19 mouse cellular contexts compared by ENCODE assay signal in genomic region chr10:63156351-63156750, GRCm38 (mm10). TPM values are rescaled to one million over a fixed set of nuclear protein-coding genes. Genes with fewer than 3 reads are reported as not detected.
DNase-seq lines count a peak whose midpoint lies in the region; ATAC-seq and TF ChIP-seq lines count a peak whose summit lies in the region.
"Had no signal": no experiment of that assay in that cellular context is flagged by ENCODE, and none has a peak within 500 bp of the region (broad histone marks: within the 10 kb centered on the region; RNA-seq: fewer than 3 reads in every experiment).

No protein-coding gene starts in this region.

- peaks cover 12% of the 10 kb centered on the region for H3K4me1 ChIP-seq in heart, adult 2 months (ENCODE audit: control insufficient read depth, insufficient read depth, low read length)
- peaks cover 21% of the 10 kb centered on the region for H3K4me1 ChIP-seq in heart, embryonic 11.5 days (ENCODE audit: control insufficient read depth, insufficient read depth, low read length)
- H3K4me1 ChIP-seq: hindbrain, embryonic 15.5 days; limb, embryonic 12.5 days; lung, embryonic 15.5 days had no signal

- ATAC-seq in heart, embryonic 11.5 days (replicated peaks; ENCODE audit: insufficient number of reproducible peaks, low FRiP score, low TSS enrichment): no peak
- ATAC-seq: forebrain, embryonic 16.5 days had no signal

- H3K27me3 ChIP-seq in heart, adult 2 months (ENCODE audit: control insufficient read depth, insufficient read depth, low read length): no peaks in the 10 kb centered on the region
- H3K27me3 ChIP-seq in heart, embryonic 11.5 days (ENCODE audit: control insufficient read depth, insufficient read depth, low read length): no peaks in the 10 kb centered on the region
- H3K27me3 ChIP-seq: hindbrain, embryonic 15.5 days; limb, embryonic 12.5 days; lung, embryonic 15.5 days had no signal

- H3K9me3 ChIP-seq in heart, embryonic 11.5 days (replicated peaks; ENCODE audit: control insufficient read depth, low read length): no peaks in the 10 kb centered on the region
- H3K9me3 ChIP-seq: hindbrain, embryonic 15.5 days; limb, embryonic 12.5 days; lung, embryonic 15.5 days had no signal

- H3K79me2 ChIP-seq in heart, adult 2 months (replicated peaks; ENCODE audit: control insufficient read depth, insufficient read depth, low read length): no peaks in the 10 kb centered on the region

- no peak for TF ChIP-seq POLR2A in heart, adult 2 months (IDR thresholded peaks at IDR 0.05; ENCODE audit: insufficient read depth, low read depth, low read length)

- peak; percentile 40 for TF ChIP-seq CTCF in heart, adult 2 months (IDR thresholded peaks at IDR 0.05)
- TF ChIP-seq CTCF in layer of hippocampus, adult 2 months (conservative IDR thresholded peaks at IDR 0.05): peak; percentile 56

- H3K27ac ChIP-seq in heart, adult 2 months: peak overlapping the region; percentile 85
- H3K27ac ChIP-seq in heart, embryonic 11.5 days (ENCODE audit: low read depth, low read length): no peak overlapping the region
- no peak overlapping the region for H3K27ac ChIP-seq in layer of hippocampus, adult 2 months
- H3K27ac ChIP-seq: hindbrain, embryonic 15.5 days; limb, embryonic 12.5 days; lung, embryonic 15.5 days had no signal

- H3K9ac ChIP-seq in heart, adult 2 months (ENCODE audit: low read depth, low read length): no peak overlapping the region
- no peak overlapping the region for H3K9ac ChIP-seq in heart, embryonic 11.5 days (ENCODE audit: low read depth, low read length)
- H3K9ac ChIP-seq: hindbrain, embryonic 15.5 days; limb, embryonic 12.5 days; lung, embryonic 15.5 days had no signal

- no peak for TF ChIP-seq EP300 in heart, adult 2 months (IDR thresholded peaks at IDR 0.05; ENCODE audit: insufficient read depth, low read depth, low read length)

- H3K4me3 ChIP-seq in heart, adult 2 months: no peak overlapping the region
- H3K4me3 ChIP-seq in heart, embryonic 11.5 days (ENCODE audit: low read depth, low read length): no peak overlapping the region
- H3K4me3 ChIP-seq in layer of hippocampus, adult 2 months: no peak overlapping the region
- H3K4me3 ChIP-seq: hindbrain, embryonic 15.5 days; limb, embryonic 12.5 days; lung, embryonic 15.5 days; megakaryocyte, embryonic 14.5 days had no signal

- no peak overlapping the region for H3K4me2 ChIP-seq in heart, embryonic 11.5 days
- H3K4me2 ChIP-seq: hindbrain, embryonic 15.5 days; limb, embryonic 12.5 days; lung, embryonic 15.5 days had no signal

- H3K36me3 ChIP-seq in heart, adult 2 months (ENCODE audit: control insufficient read depth, insufficient read depth, low read length): peaks cover 2% of the 10 kb centered on the region
- no peaks in the 10 kb centered on the region for H3K36me3 ChIP-seq in heart, embryonic 11.5 days (ENCODE audit: control insufficient read depth, insufficient read depth, low read length)
- H3K36me3 ChIP-seq: hindbrain, embryonic 15.5 days; limb, embryonic 12.5 days; lung, embryonic 15.5 days had no signal

- no peak for DNase-seq in heart, adult 2 months
- no peak for DNase-seq in layer of hippocampus, adult 2 months (ENCODE audit: low spot score in 2 of 2)
- no peak for DNase-seq in layer of hippocampus, adult 18-20 months (ENCODE audit: low spot score in 2 of 2)
- peak; percentile 28 for DNase-seq in 416B (ENCODE audit: low read depth)
- peak; percentile 24 for DNase-seq in brain, adult 2 months (ENCODE audit: low read depth, low spot score)
- no peak for DNase-seq in adrenal gland, postnatal 36 days
- no peak for DNase-seq in left cerebral cortex, adult 11 months (ENCODE audit: low spot score)
- DNase-seq: B cell, adult 2 months had no signal

- intact Hi-C loops in heart, adult 2 months (cut with DNase I): loop anchor here (2.0 kb wide), 1 partner anchor 44 kb away; no protein-coding TSS in a partner anchor

- 86% methylated on average over 1 of the region's 1 CpGs for WGBS in heart, adult 2 months
- WGBS in heart, embryonic 11.5 days (ENCODE audit: insufficient replicate concordance): 83% methylated on average over 1 of the region's 1 CpGs

RNA-seq across cellular contexts. Expression of gene Mypn, which starts 47.4 kb away (rescaled TPM):
- 100 to 1,000 TPM in 1 of 2 experiments, 10 to 100 TPM in 1; 96.6 to 110 TPM for total RNA-seq in heart, adult 2 months (2021)
- polyA plus RNA-seq in heart, adult 2 months (2012; rRNA removed): 32.1 and 43.5 TPM in 2 replicates
- polyA plus RNA-seq in heart, embryonic 11.5 days (2014; fragmentation: Nextera tagmentation; extraction: Ambion mirVana): 3.3 and 3.8 TPM in 2 replicates
- total RNA-seq in layer of hippocampus, adult 2 months (2021): 1 to 10 TPM; 1.5 to 1.6 TPM
- 1 to 10 TPM; 1.7 to 2.4 TPM for total RNA-seq in layer of hippocampus, adult 18-20 months (2021)
- under 1 TPM; 0.46 to 0.59 TPM for total RNA-seq in adrenal gland, postnatal 36 days (2021)
- polyA plus RNA-seq: stomach, embryonic 14.5 days had no signal

RNA-seq across cellular contexts. Expression of gene Atoh7, which starts 56.9 kb away (rescaled TPM):
- total RNA-seq in heart, adult 2 months (2021): not detected
- not detected in 2 replicates for polyA plus RNA-seq in heart, adult 2 months (2012; rRNA removed)
- not detected in 2 replicates for polyA plus RNA-seq in heart, embryonic 11.5 days (2014; fragmentation: Nextera tagmentation; extraction: Ambion mirVana)
- total RNA-seq in layer of hippocampus, adult 2 months (2021): 1 to 10 TPM; 1.7 to 2.0 TPM
- 1 to 10 TPM in 1 of 2 experiments, under 1 TPM in 1; 0.79 to 2.4 TPM for total RNA-seq in layer of hippocampus, adult 18-20 months (2021)
- total RNA-seq in adrenal gland, postnatal 36 days (2021): not detected
- total RNA-seq: adrenal gland, postnatal 14 days; gastrocnemius, adult 18-20 months had no signal
- polyA plus RNA-seq: heart, embryonic 14.5 days; large intestine, adult 2 months; lung, embryonic 15.5 days; stomach, embryonic 14.5 days had no signal

Comparison
In these comparisons a context has a peak if more than half of its experiments do, and no peak if none do; other contexts are left out.
1. DNase-seq: peak in 416B (single experiment) and brain, adult 2 months (single experiment); none in heart, adult 2 months (0 of 2), layer of hippocampus, adult 2 months (0 of 2), layer of hippocampus, adult 18-20 months (0 of 2), adrenal gland, postnatal 36 days (0 of 2) and left cerebral cortex, adult 11 months (single experiment).
2. RNA of gene Mypn, which starts 47.4 kb away (total RNA-seq): 96.6 to 110 TPM in heart, adult 2 months; 1.7 to 2.4 TPM in layer of hippocampus, adult 18-20 months, 1.5 to 1.6 TPM in layer of hippocampus, adult 2 months and 0.46 to 0.59 TPM in adrenal gland, postnatal 36 days; every median in the first group is over 10 times any median in the second.